Mouse (Mus musculus) hindbrain, embryonic 13.5 days (tissue): Measurements from ENCODE around the gene Nars2. TPM values are rescaled to one million over a fixed set of nuclear protein-coding genes. Genes with fewer than 3 reads are reported as not detected.
A peak's percentile ranks its signal among the peaks of the same experiment; 100 is the strongest.
"Not testable (repeated sequence)": the region's sequence is repeated elsewhere in the genome, so short reads cannot be mapped to it uniquely, and the experiment has no call there.

ENCODE experiments used
- ATAC-seq: fragments of 200-750 bp; cut with Nextera tagmentation; 2 replicates; pipeline ENCODE4 v1.8.0; 2017; ENCODE audit warnings: moderate TSS enrichment; ENCODE audit not compliant: low FRiP score
- H3K27ac ChIP-seq: fragments of 300-500 bp; sonication (generic); 2 replicates; pipeline ENCODE4 v1.5.1; 2015; ENCODE audit warnings: inconsistent platforms, mild to moderate bottlenecking, moderate library complexity
- H3K27me3 ChIP-seq: fragments of 300-500 bp; sonication (generic); 2 replicates; pipeline ENCODE4 v1.6.1; 2015; ENCODE audit warnings: mild to moderate bottlenecking, inconsistent platforms
- H3K36me3 ChIP-seq: fragments of 300-500 bp; sonication (generic); 2 replicates; pipeline ENCODE4 v1.6.1; 2015; ENCODE audit warnings: mild to moderate bottlenecking, inconsistent platforms
- H3K4me1 ChIP-seq: fragments of 300-500 bp; sonication (generic); replicated peaks from 2 replicates; pipeline ENCODE4 v1.6.1; 2015; ENCODE audit warnings: inconsistent platforms
- H3K4me2 ChIP-seq: fragments of 300-500 bp; sonication (generic); 2 replicates; pipeline ENCODE4 v1.6.1; 2015; ENCODE audit warnings: inconsistent platforms, mild to moderate bottlenecking, moderate library complexity
- H3K4me3 ChIP-seq: fragments of 300-500 bp; sonication (generic); 2 replicates; pipeline ENCODE4 v1.5.1; 2015; ENCODE audit warnings: mild to moderate bottlenecking, inconsistent platforms
- H3K9ac ChIP-seq: fragments of 300-500 bp; sonication (generic); 2 replicates; pipeline ENCODE4 v1.6.1; 2015; ENCODE audit warnings: mild to moderate bottlenecking, inconsistent platforms
- H3K9me3 ChIP-seq: fragments of 300-500 bp; sonication (generic); 2 replicates; pipeline ENCODE4 v1.6.1; 2016; ENCODE audit warnings: inconsistent platforms
- WGBS: fragments of 180-500 bp; shearing (Covaris S2); methylation state at CpG from one replicate; pipeline ENCODE4 v1.1.7; 2015; 5-methylcytosine and 5-hydroxymethylcytosine counted together
- polyA plus RNA-seq: library from polyadenylated mRNA; unstranded; fragments of >200 nt; fragmentation: Nextera tagmentation; extraction: Ambion mirVana; gene quantifications from 2 replicates; pipeline ENCODE4 v1.2.1, GENCODE M21; 2015

Nars2 gene
- polyA plus RNA-seq, 1 experiment from 2014 or later, result 17.6 TPM

DNA sequence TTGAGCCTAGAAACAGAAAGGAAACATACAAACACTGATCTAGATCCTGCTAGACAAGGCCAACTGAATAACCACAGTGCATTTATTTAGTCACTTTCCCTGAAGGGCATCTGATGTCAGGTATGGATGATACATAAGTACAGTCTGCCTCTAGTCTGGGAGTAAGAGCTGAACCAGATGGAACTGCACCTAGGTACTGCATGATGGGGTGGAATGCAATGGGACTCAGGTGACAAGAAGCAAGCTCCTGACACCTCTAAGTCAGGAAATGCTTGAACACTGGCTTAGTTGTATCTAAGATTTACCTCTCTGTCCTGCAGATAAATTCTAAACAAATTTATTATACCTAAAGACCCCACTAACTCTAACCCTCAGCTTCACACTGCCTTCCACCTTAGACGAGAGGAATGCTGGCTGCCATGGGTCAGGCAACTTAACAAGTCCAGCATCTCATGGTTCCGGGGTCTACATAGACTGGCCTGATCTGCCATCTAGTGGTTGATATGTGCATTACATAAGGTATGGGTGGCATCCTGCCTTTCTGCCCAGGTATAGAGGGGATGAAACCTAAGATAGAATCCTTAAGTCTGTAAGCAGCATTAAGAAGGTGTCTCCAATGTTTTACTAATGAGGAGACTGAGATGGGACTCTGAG lies 35.7 kb upstream of the Nars2 start:
- no peak overlapping the region for H3K27ac ChIP-seq
- peak; percentile 60 for ATAC-seq
- no peak overlapping the region for H3K4me2 ChIP-seq

GRCm38 (mm10) chr7:96920447-96921095 lies 30.7 kb upstream of the Nars2 start:
- no peak overlapping the region for H3K27ac ChIP-seq
- no peak overlapping the region for H3K4me3 ChIP-seq
- no peaks in the 10 kb centered on the region for H3K27me3 ChIP-seq
- H3K36me3 ChIP-seq, result no peaks in the 10 kb centered on the region
- no peak overlapping the region for H3K4me2 ChIP-seq
- H3K9me3 ChIP-seq, result no peaks in the 10 kb centered on the region
- ATAC-seq, result no peak
- 40% methylated on average over 7 of the region's 7 CpGs for WGBS
- no peaks in the 10 kb centered on the region for H3K4me1 ChIP-seq
- no peak overlapping the region for H3K9ac ChIP-seq

More for the DNA sequence above, 35.7 kb upstream of the Nars2 start:
- Histone ChIP-seq H3K4me1 (no peaks in the 10 kb centered on the region), H3K4me3 (no peak overlapping the region), H3K9me3 (no peaks in the 10 kb centered on the region), H3K27me3 (peaks cover 12% of the 10 kb centered on the region), H3K9ac (no peak overlapping the region), H3K36me3 (no peaks in the 10 kb centered on the region)
- 2% methylated on average over 2 of the region's 2 CpGs for WGBS

DNA sequence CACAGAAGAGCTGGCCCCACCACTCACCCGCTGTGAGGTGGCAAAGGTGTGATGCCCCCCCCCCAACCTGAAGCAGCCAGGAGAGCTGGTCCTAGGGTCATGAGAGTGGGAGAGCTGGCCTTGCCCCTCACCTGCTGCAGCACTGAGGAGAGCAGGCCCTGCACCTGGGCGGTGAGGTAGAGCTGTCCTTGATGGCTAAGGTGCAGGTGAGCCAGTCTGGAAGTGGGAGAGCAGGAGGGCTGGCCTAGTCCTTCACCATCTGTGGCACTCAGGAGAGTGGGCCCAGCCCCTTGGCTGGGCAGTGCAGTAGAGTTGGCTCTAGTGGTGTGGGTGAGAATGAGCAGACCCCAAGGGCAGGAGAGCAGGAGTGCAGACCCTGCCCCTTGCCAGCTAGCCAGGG lies 28.4 kb upstream of the Nars2 start:
- Histone ChIP-seq H3K27ac (no peak overlapping the region), H3K4me2 (no peak overlapping the region), H3K9me3 (no peaks in the 10 kb centered on the region), H3K27me3 (no peaks in the 10 kb centered on the region), H3K36me3 (no peaks in the 10 kb centered on the region), H3K4me3 (no peak overlapping the region), H3K4me1 (no peaks in the 10 kb centered on the region), H3K9ac (no peak overlapping the region)
- 97% methylated on average over 2 of the region's 2 CpGs for WGBS
- ATAC-seq, result peak; percentile 59; the same call in 1 of the 2 replicates

DNA sequence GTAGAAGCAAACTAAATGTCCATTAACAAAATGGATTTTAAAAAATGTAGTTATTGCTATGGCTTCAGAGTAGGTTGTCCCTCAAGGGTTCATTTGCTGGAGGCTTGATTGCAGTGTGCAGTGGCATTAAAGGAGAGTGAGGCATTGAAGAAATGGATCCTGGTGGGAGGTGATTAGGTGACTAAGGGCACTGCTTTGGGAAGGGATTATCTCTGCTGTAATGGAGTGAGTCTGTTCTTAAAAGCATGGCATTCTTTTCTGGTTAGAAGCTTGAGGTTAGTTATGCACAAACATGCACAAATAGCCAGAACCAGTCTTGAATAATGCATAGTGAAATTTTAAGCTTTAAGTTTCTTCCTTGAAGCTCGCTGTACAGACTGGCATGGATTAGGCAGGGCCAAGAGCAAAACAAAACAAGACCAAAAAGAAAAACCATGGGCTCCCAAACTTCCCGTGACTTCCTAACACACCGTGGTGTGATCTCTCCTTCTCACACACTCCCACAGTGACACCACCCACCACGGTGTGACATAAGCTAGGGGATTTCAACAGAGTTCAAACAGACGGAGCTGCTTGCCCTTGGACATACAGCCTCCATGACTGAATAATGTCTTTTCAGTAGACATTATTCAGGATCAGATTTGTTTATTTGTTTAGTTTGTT lies 7.5 kb upstream of the Nars2 start:
- H3K27me3 ChIP-seq, result no peaks in the 10 kb centered on the region
- 78% methylated on average over 5 of the region's 5 CpGs for WGBS
- no peak overlapping the region for H3K4me3 ChIP-seq
- H3K9me3 ChIP-seq, result no peaks in the 10 kb centered on the region
- H3K9ac ChIP-seq, result no peak overlapping the region
- no peak overlapping the region for H3K27ac ChIP-seq
- no peaks in the 10 kb centered on the region for H3K4me1 ChIP-seq
- no peak for ATAC-seq
- H3K36me3 ChIP-seq, result no peaks in the 10 kb centered on the region
- H3K4me2 ChIP-seq, result no peak overlapping the region

DNA sequence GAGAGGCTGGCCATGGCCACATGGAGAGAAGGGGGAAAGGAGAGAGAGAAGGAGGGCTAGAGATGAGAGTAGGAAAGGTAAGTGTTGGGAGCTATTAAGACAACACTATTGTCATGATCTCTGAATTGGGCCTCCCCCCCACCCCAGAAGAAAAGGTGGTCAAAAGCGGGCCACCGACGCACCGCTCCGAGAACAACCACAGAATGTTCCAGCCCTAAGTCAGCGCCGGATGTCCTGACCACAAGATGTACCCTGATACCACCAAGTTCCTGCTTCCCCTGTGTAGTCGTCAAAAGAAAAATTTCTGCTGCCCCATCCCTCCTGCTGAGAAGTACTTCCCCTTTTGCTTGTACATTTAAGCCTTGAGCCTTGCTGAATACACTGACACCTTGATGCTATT lies 4.8 kb upstream of the Nars2 start:
- H3K36me3 ChIP-seq, H3K9me3 ChIP-seq, H3K27me3 ChIP-seq, ATAC-seq, H3K4me1 ChIP-seq, H3K4me2 ChIP-seq, H3K9ac ChIP-seq, H3K27ac ChIP-seq, H3K4me3 ChIP-seq: not testable (repeated sequence)
- 92% methylated on average over 8 of the region's 8 CpGs for WGBS

DNA sequence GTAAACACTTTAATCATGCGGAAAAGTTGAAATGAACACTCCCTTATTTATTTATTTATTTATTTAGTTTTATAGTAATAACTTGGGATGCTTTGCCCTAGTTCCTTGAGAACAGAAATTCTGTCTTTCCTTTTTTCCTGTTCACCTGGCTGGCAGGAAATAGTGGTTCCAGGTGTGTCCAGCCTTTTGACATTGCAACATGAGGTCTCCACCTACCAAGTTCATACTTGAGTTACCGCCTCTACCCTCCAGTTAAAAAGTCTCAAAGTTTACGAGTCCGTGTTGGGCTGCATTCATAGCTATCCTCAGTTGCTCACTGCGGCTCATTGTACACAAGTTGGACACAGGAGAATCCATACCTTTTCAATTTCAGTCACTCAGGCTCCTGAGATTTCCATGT lies 789 bp downstream of the Nars2 start:
- H3K4me2 ChIP-seq, result peak overlapping the region; percentile 77
- H3K27me3 ChIP-seq, result no peaks in the 10 kb centered on the region
- ATAC-seq, result no peak
- peak overlapping the region; percentile 87 for H3K9ac ChIP-seq
- H3K36me3 ChIP-seq, result peaks cover 2% of the 10 kb centered on the region
- H3K9me3 ChIP-seq, result no peaks in the 10 kb centered on the region
- H3K27ac ChIP-seq, result no peak overlapping the region
- WGBS, result 39% methylated on average over 5 of the region's 5 CpGs
- peaks cover 13% of the 10 kb centered on the region for H3K4me1 ChIP-seq
- peak overlapping the region; percentile 85 for H3K4me3 ChIP-seq

DNA sequence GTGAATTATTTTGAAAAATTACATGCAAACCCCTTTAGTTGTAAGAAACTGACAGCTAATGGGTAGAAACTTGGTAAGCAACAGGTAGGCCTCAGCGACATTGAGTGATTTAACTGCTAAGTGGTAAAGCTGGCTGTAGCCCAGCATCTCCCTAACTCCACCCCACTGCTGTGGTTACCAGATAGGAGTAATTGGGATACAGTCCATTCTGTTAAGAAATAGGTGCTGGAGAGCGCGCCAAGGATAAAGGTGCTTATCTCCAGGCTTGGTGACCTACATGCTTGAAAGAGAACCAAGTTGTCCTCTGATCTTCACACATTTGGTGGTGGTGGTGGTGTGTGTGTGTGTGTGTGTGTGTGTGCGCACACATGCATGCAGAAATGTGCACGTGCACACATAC lies 7.9 kb downstream of the Nars2 start:
- no peaks in the 10 kb centered on the region for H3K9me3 ChIP-seq
- H3K27ac ChIP-seq, result no peak overlapping the region
- no peak overlapping the region for H3K4me3 ChIP-seq
- no peak overlapping the region for H3K9ac ChIP-seq
- ATAC-seq, result no peak
- H3K36me3 ChIP-seq, result peaks cover 38% of the 10 kb centered on the region
- 98% methylated on average over 5 of the region's 5 CpGs for WGBS
- H3K4me1 ChIP-seq, result no peaks in the 10 kb centered on the region
- H3K4me2 ChIP-seq, result no peak overlapping the region
- H3K27me3 ChIP-seq, result no peaks in the 10 kb centered on the region

GRCm38 (mm10) chr7:96967188-96967587 lies 15.9 kb downstream of the Nars2 start:
- H3K36me3 ChIP-seq, result peaks cover under 1% of the 10 kb centered on the region
- no peak for ATAC-seq
- H3K9me3 ChIP-seq, result no peaks in the 10 kb centered on the region
- H3K4me1 ChIP-seq, result peaks cover 11% of the 10 kb centered on the region
- H3K4me3 ChIP-seq, result no peak overlapping the region
- 38% methylated on average over 3 of the region's 3 CpGs for WGBS
- H3K9ac ChIP-seq, result no peak overlapping the region
- H3K27ac ChIP-seq, result no peak overlapping the region
- H3K4me2 ChIP-seq, result no peak overlapping the region
- H3K27me3 ChIP-seq, result no peaks in the 10 kb centered on the region

GRCm38 (mm10) chr7:96970359-96970758 lies 19.1 kb downstream of the Nars2 start:
- ATAC-seq, result no peak
- Histone ChIP-seq H3K4me1 (peaks cover 11% of the 10 kb centered on the region), H3K27ac (no peak overlapping the region), H3K4me3 (no peak overlapping the region), H3K36me3 (0 out of 2 replicates have a peak, but pooled peaks cover 2% of the 10 kb centered on the region), H3K27me3 (no peaks in the 10 kb centered on the region), H3K9ac (no peak overlapping the region), H3K9me3 (no peaks in the 10 kb centered on the region), H3K4me2 (no peak overlapping the region)
- WGBS, result 31% methylated on average over 1 of the region's 1 CpGs

GRCm38 (mm10) chr7:96971027-96971996 lies 20.0 kb downstream of the Nars2 start:
- Histone ChIP-seq H3K9ac (no peak overlapping the region), H3K27ac (no peak overlapping the region), H3K27me3 (no peaks in the 10 kb centered on the region), H3K4me2 (peak overlapping the region; percentile 10; the same call in 1 of the 2 replicates), H3K4me1 (peaks cover 11% of the 10 kb centered on the region), H3K36me3 (0 out of 2 replicates have a peak, but pooled peaks cover 2% of the 10 kb centered on the region), H3K9me3 (no peaks in the 10 kb centered on the region), H3K4me3 (no peak overlapping the region)
- ATAC-seq, result no peak
- WGBS, result 69% methylated on average over 21 of the region's 21 CpGs

DNA sequence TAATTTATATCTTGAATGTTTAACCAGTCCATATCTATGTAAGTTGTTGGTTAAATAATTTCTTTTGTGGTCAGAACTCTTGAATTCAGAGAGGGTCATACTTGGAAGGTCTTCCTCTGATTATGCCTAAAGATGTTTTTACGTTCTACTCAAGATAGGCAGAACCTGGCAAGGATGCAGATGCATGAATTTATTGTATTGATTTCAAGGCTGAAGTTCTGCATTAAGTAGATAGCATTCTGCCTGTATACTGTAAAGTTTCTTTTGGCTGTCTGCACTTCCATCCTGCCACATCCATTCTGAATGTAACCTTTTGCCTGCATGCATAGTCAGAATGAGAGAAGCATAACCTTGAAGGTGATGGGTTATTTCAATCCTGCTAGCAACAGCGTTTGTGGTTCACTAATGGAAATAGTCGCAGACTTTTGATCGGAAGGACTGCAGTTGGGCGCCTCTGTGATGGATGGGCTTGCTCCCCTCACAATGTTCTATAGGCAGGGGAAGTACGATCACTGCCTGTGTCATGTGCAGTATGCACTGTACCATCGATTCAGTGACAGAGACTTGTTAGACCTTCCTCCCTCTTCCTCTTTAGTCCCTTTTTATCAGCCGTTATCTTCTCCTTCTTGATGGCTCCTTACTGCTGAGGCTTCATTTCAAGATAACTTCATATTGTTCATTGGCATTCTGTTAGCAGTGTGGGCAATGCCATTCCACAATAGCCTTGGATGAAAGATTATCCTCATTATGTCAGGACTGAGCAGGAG lies 21.0 kb downstream of the Nars2 start:
- Histone ChIP-seq H3K27me3 (no peaks in the 10 kb centered on the region), H3K4me1 (peaks cover 6% of the 10 kb centered on the region), H3K9me3 (no peaks in the 10 kb centered on the region), H3K27ac (no peak overlapping the region), H3K4me3 (no peak overlapping the region), H3K9ac (no peak overlapping the region), H3K4me2 (no peak overlapping the region), H3K36me3 (0 out of 2 replicates have a peak, but pooled peaks cover 2% of the 10 kb centered on the region)
- WGBS, result 64% methylated on average over 8 of the region's 8 CpGs
- ATAC-seq, result no peak
